Mouse (Mus musculus) cerebellum, adult 2 months (tissue): ENCODE data around the gene Npas3.

ENCODE experiments used
- CTCF ChIP-seq: fragments of 200-500 bp; IDR thresholded peaks from 2 replicates; pipeline ENCODE4 v1.5.1; 2011; ENCODE audit warnings: low read depth, mild to moderate bottlenecking, control low read depth, low read length, moderate library complexity, borderline replicate concordance; ENCODE audit not compliant: insufficient read depth
- POLR2A ChIP-seq: fragments of 200-500 bp; IDR thresholded peaks from 2 replicates; pipeline ENCODE4 v1.6.1; 2011; ENCODE audit warnings: low read length, control low read depth, borderline replicate concordance; ENCODE audit not compliant: insufficient read depth

GRCm38 (mm10) chr12:53962004-53962403 lies 713.5 kb downstream of the Npas3 start:
- TF ChIP-seq CTCF = no peak
- TF ChIP-seq POLR2A = no peak
